Mouse (Mus musculus) CD4-positive naive resting alpha-beta T cell, adult 57 days (primary cell): ENCODE measurements around the gene Neu4. TPM values are rescaled to one million over a fixed set of nuclear protein-coding genes. Genes with fewer than 3 reads are reported as not detected.

Experiments used
- total RNA-seq: library from RNA; stranded (reverse); gene quantifications from one replicate; pipeline ENCODE4 v1.2.4, GENCODE M21; 2023

Gene Neu4
- not detected for total RNA-seq

GRCm38 (mm10) chr1:94020151-94020550, at the start of gene Neu4:
Gene Neu4, plus strand, starts transcription at chr1:94020451.

GRCm38 (mm10) chr1:93990209-93990608, 30.0 kb upstream of the Neu4 start, which contains the start of gene Gal3st2c:
Gene Gal3st2c, plus strand, starts transcription at chr1:93990509.

GRCm38 (mm10) chr1:94052373-94052772, 32.1 kb downstream of the Neu4 start, which contains the start of gene Pdcd1:
Gene Pdcd1, minus strand, starts transcription at chr1:94052553.

Other genes starting within 250 kb of the Neu4 start
- 59.8 TPM for gene Dtymk, start 218.5 kb upstream of the Neu4 start, total RNA-seq
- 32.4 TPM for gene Ing5, start 216.5 kb upstream of the Neu4 start, total RNA-seq
- gene D2hgdh, start 195.5 kb upstream of the Neu4 start, total RNA-seq, result 48.4 TPM
- not detected for gene Gal3st2, start 159.1 kb upstream of the Neu4 start, total RNA-seq
- 0.77 TPM for gene Gal3st2b, start 102.1 kb upstream of the Neu4 start, total RNA-seq
- gene Gal3st2c, start 29.9 kb upstream of the Neu4 start, total RNA-seq, result 0.21 TPM
- 4.9 TPM for gene Pdcd1, start 32.1 kb downstream of the Neu4 start, total RNA-seq